Mouse (Mus musculus): Measurements from ENCODE around the gene Pcdh20. TPM values are rescaled to one million over a fixed set of nuclear protein-coding genes. Genes with fewer than 3 reads are reported as not detected.
A peak's percentile ranks its signal among the peaks of the same experiment; 100 is the strongest.

The Pcdh20 gene
- polyA plus RNA-seq, 1 experiment from 2014 or later = 9.6 TPM

GRCm38 (mm10) chr14:88443304-88443703, 27.9 kb downstream of the Pcdh20 start:
- Histone ChIP-seq H3K4me3 (replicated peaks; ENCODE audit: low read length) (no peak overlapping the region), H3K4me1 (replicated peaks; ENCODE audit: control insufficient read depth, insufficient read depth, low read length) (no peaks in the 10 kb centered on the region), H3K36me3 (ENCODE audit: control insufficient read depth, insufficient read depth) (no peaks in the 10 kb centered on the region), H3K27ac (ENCODE audit: low read length) (no peak overlapping the region), H3K27me3 (replicated peaks; ENCODE audit: control insufficient read depth, insufficient read depth, low read length) (no peaks in the 10 kb centered on the region), H3K9ac (replicated peaks; ENCODE audit: low read depth, low read length) (no peak overlapping the region), H3K9me3 (ENCODE audit: control insufficient read depth, low read length) (no peaks in the 10 kb centered on the region), H3K4me2 (ENCODE audit: low read length) (no peak overlapping the region)
- WGBS = 71% methylated on average over 5 of the region's 5 CpGs
- ATAC-seq = no peak

DNA sequence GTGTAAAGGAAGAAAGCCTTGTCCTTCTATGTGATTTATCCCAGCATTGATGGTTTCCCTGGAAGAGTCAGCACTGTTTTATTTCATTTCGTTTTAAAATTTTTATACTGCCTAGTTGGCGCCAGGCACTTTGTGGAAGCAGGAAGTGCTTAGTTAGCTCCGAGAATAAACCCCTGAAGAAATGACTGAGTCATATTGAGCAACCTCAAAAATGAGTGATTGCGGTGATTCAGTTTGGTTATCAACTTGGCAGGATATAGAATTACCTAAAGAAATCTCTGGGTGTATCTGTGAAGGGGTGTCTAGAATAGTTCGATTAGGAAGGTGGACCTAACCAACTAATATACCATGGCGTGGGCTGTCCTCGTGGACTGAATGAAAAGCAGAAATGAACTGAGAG, 41.8 kb downstream of the Pcdh20 start:
- Histone ChIP-seq H3K27ac (ENCODE audit: low read length) (no peak overlapping the region), H3K9me3 (ENCODE audit: control insufficient read depth, low read length) (no peaks in the 10 kb centered on the region), H3K4me2 (ENCODE audit: low read length) (no peak overlapping the region), H3K4me3 (replicated peaks; ENCODE audit: low read length) (no peak overlapping the region), H3K4me1 (replicated peaks; ENCODE audit: control insufficient read depth, insufficient read depth, low read length) (no peaks in the 10 kb centered on the region), H3K27me3 (replicated peaks; ENCODE audit: control insufficient read depth, insufficient read depth, low read length) (no peaks in the 10 kb centered on the region), H3K9ac (replicated peaks; ENCODE audit: low read depth, low read length) (no peak overlapping the region), H3K36me3 (ENCODE audit: control insufficient read depth, insufficient read depth) (no peaks in the 10 kb centered on the region)
- ATAC-seq = no peak
- 93% methylated on average over 7 of the region's 7 CpGs for WGBS

GRCm38 (mm10) chr14:88427370-88427769, 43.8 kb downstream of the Pcdh20 start:
- peak; percentile 69 for ATAC-seq
- Histone ChIP-seq H3K27ac (ENCODE audit: low read length) (no peak overlapping the region), H3K4me3 (replicated peaks; ENCODE audit: low read length) (no peak overlapping the region), H3K4me1 (replicated peaks; ENCODE audit: control insufficient read depth, insufficient read depth, low read length) (no peaks in the 10 kb centered on the region), H3K27me3 (replicated peaks; ENCODE audit: control insufficient read depth, insufficient read depth, low read length) (no peaks in the 10 kb centered on the region), H3K9ac (replicated peaks; ENCODE audit: low read depth, low read length) (no peak overlapping the region), H3K9me3 (ENCODE audit: control insufficient read depth, low read length) (no peaks in the 10 kb centered on the region), H3K36me3 (ENCODE audit: control insufficient read depth, insufficient read depth) (no peaks in the 10 kb centered on the region), H3K4me2 (ENCODE audit: low read length) (no peak overlapping the region)
- 53% methylated on average over 1 of the region's 1 CpGs for WGBS

All from forebrain, embryonic 16.5 days (tissue).